Mouse (Mus musculus) forebrain, embryonic 15.5 days (tissue): ENCODE measurements around the gene Map7d1. TPM values are rescaled to one million over a fixed set of nuclear protein-coding genes. Genes with fewer than 3 reads are reported as not detected.
"Not testable (repeated sequence)": the region's sequence is repeated elsewhere in the genome, so short reads cannot be mapped to it uniquely, and the experiment has no call there.

ENCODE experiments used
- ATAC-seq: fragments of 200-750 bp; cut with Nextera tagmentation; replicated peaks from 2 replicates; pipeline ENCODE4 v1.8.0; 2017; ENCODE audit warnings: mild to moderate bottlenecking, moderate TSS enrichment, moderate library complexity
- H3K27ac ChIP-seq: fragments of 300-500 bp; sonication (generic); replicated peaks from 2 replicates; pipeline ENCODE4 v1.5.1; 2015; ENCODE audit warnings: mild to moderate bottlenecking, inconsistent platforms
- H3K27me3 ChIP-seq: fragments of 300-500 bp; sonication (generic); 2 replicates; pipeline ENCODE4 v1.6.1; 2015; ENCODE audit warnings: inconsistent platforms
- H3K36me3 ChIP-seq: fragments of 300-500 bp; sonication (generic); 2 replicates; pipeline ENCODE4 v1.6.1; 2015; ENCODE audit warnings: mild to moderate bottlenecking, inconsistent platforms
- H3K4me1 ChIP-seq: fragments of 300-500 bp; sonication (generic); 2 replicates; pipeline ENCODE4 v1.6.1; 2015; ENCODE audit warnings: inconsistent platforms
- H3K4me2 ChIP-seq: fragments of 300-500 bp; sonication (generic); replicated peaks from 2 replicates; pipeline ENCODE4 v1.6.1; 2015; ENCODE audit warnings: mild to moderate bottlenecking, inconsistent platforms
- H3K4me3 ChIP-seq: fragments of 300-500 bp; sonication (generic); 2 replicates; pipeline ENCODE4 v1.5.1; 2015; ENCODE audit warnings: mild to moderate bottlenecking, inconsistent platforms
- H3K9ac ChIP-seq: fragments of 300-500 bp; sonication (generic); replicated peaks from 2 replicates; pipeline ENCODE4 v1.6.1; 2015; ENCODE audit warnings: mild to moderate bottlenecking, inconsistent platforms
- H3K9me3 ChIP-seq: fragments of 300-500 bp; sonication (generic); 2 replicates; pipeline ENCODE4 v1.6.1; 2016; ENCODE audit warnings: inconsistent platforms
- WGBS: fragments of 180-500 bp; shearing (Covaris S2); methylation state at CpG from one replicate; pipeline ENCODE4 v1.1.7; 2015; ENCODE audit warnings: mixed read lengths; 5-methylcytosine and 5-hydroxymethylcytosine counted together
- polyA plus RNA-seq: library from polyadenylated mRNA; unstranded; fragments of >200 nt; fragmentation: Nextera tagmentation; extraction: Ambion mirVana; gene quantifications from 2 replicates; pipeline ENCODE4 v1.2.1, GENCODE M21; 2015

Map7d1 gene
- polyA plus RNA-seq, 1 experiment from 2014 or later: 76.8 TPM

DNA sequence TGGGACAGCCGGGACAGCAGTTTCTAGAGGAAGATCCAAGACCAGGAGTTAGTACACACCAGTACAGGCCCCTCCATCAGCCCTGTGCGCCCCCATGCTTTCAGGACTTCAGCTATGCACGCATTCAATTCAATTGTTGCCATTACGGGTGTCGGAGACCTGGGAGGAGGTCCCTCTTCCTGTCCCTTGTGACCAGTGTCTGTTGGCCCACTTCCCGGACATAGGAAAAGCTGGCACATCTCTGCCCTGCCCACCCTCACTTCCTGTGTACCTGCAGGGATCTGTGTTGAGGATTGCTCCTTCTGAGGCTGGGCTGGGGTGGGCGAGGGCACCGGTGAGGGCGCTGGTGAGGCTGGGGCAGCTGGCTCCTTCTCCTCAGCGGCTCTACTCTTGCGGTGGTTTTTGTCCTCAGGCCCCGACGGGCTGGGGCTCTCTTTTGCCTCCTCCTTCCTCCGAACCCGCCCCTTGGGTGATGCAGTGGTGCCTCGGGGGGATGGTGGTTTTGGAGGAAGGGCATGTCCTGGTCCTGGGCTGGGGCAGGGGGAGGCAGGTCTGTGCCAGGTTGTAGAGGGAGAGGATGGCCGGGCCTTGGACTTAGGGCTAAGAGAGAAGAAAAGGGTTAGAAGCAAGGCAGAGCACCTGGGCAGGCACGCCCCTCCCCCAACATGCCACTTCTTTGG, 21.5 kb downstream of the Map7d1 start:
- 86% methylated on average over 18 of the region's 18 CpGs for WGBS
- H3K4me3 ChIP-seq: no peak overlapping the region
- no peak overlapping the region for H3K9ac ChIP-seq
- H3K4me2 ChIP-seq: no peak overlapping the region
- H3K9me3 ChIP-seq: no peaks in the 10 kb centered on the region
- H3K36me3 ChIP-seq: peaks cover 91% of the 10 kb centered on the region
- H3K4me1 ChIP-seq: no peaks in the 10 kb centered on the region
- H3K27ac ChIP-seq: no peak overlapping the region
- H3K27me3 ChIP-seq: no peaks in the 10 kb centered on the region
- no peak for ATAC-seq

- Histone ChIP-seq H3K27ac (no peak overlapping the region), H3K36me3 (peaks cover 82% of the 10 kb centered on the region), H3K4me3 (no peak overlapping the region), H3K9ac (no peak overlapping the region), H3K27me3 (no peaks in the 10 kb centered on the region), H3K4me1 (no peaks in the 10 kb centered on the region), H3K9me3 (no peaks in the 10 kb centered on the region), H3K4me2 (no peak overlapping the region)
- 92% methylated on average over 29 of the region's 29 CpGs for WGBS
- ATAC-seq: no peak
Observed at GRCm38 (mm10) chr4:126233676-126234308, 22.4 kb downstream of the Map7d1 start.

- ATAC-seq: no peak
- WGBS: 73% methylated on average over 7 of the region's 7 CpGs
- peaks cover 50% of the 10 kb centered on the region for H3K36me3 ChIP-seq
Observed at GRCm38 (mm10) chr4:126229900-126230299, 26.2 kb downstream of the Map7d1 start.

DNA sequence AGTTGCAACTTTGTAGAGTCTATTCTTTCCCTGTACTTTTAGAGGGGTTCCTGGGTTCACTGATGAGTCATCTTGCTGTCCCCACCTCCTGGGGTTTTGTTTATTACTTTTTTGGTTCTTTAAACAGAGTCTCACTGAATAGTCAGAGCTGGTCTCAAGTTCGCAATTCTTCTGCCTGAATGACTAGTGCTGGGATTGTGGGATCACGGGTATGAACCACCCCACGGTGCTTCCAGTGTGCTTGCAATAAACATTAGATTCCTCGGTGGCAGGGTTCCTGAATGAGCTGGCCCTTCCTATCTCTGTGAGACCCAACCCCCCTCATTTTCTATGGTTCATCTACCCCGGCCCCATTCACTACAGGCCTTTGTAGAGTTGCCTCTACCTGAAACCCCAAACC, 28.0 kb downstream of the Map7d1 start:
- Histone ChIP-seq H3K4me3 (no peak overlapping the region), H3K4me2 (no peak overlapping the region), H3K9ac (no peak overlapping the region), H3K27ac (no peak overlapping the region), H3K27me3 (no peaks in the 10 kb centered on the region), H3K4me1 (peaks cover 6% of the 10 kb centered on the region; the same call in 1 of the 2 replicates), H3K9me3 (no peaks in the 10 kb centered on the region), H3K36me3 (peaks cover 32% of the 10 kb centered on the region)
- 17% methylated on average over 5 of the region's 5 CpGs for whole genome bisulfite sequencing
- ATAC-seq: no peak

More at GRCm38 (mm10) chr4:126229900-126230299, 26.2 kb downstream of the Map7d1 start:
- no peak overlapping the region for H3K27ac ChIP-seq
- H3K4me2 ChIP-seq: no peak overlapping the region
- no peak overlapping the region for H3K9ac ChIP-seq
- no peaks in the 10 kb centered on the region for H3K27me3 ChIP-seq
- H3K4me3 ChIP-seq: no peak overlapping the region
- H3K4me1 ChIP-seq: peaks cover 6% of the 10 kb centered on the region; the same call in 1 of the 2 replicates
- no peaks in the 10 kb centered on the region for H3K9me3 ChIP-seq

- H3K27ac ChIP-seq: peak overlapping the region; percentile 16; the same call in 1 of the 2 replicates
- 8% methylated on average over 18 of the region's 18 CpGs for WGBS
- ATAC-seq: peak; percentile 80
Observed at GRCm38 (mm10) chr4:126227077-126227761, 28.9 kb downstream of the Map7d1 start.

DNA sequence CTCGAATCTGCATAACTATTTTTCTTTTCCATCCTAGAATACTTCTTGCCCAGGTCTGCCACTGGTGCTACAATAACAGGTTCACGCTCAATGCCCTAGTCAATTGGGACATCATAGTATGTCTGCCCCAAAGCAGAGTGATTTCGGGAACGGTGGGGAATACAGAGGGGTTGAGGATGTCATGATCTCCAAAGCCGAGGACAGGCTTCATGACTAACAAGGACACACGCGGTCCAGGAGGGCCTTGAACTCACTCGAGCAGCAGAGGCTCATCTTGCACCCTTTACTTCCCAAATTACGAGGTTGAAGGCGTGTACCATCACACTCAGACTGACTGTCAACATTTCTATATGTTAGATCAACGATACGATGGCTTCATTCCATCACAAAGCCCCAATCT, 29.5 kb downstream of the Map7d1 start:
- H3K4me1 ChIP-seq: peaks cover 6% of the 10 kb centered on the region; the same call in 1 of the 2 replicates
- no peak overlapping the region for H3K4me2 ChIP-seq
- WGBS: 59% methylated on average over 12 of the region's 12 CpGs
- H3K9ac ChIP-seq: no peak overlapping the region
- no peak overlapping the region for H3K4me3 ChIP-seq
- no peak for ATAC-seq
- peaks cover 17% of the 10 kb centered on the region for H3K36me3 ChIP-seq
- H3K27me3 ChIP-seq: no peaks in the 10 kb centered on the region
- H3K9me3 ChIP-seq: no peaks in the 10 kb centered on the region
- H3K27ac ChIP-seq: no peak overlapping the region

More at GRCm38 (mm10) chr4:126227077-126227761, 28.9 kb downstream of the Map7d1 start:
- Histone ChIP-seq H3K9me3 (no peaks in the 10 kb centered on the region), H3K36me3 (peaks cover 23% of the 10 kb centered on the region), H3K27me3 (no peaks in the 10 kb centered on the region), H3K4me2 (peak overlapping the region; percentile 39), H3K9ac (peak overlapping the region; percentile 29), H3K4me1 (peaks cover 6% of the 10 kb centered on the region; the same call in 1 of the 2 replicates), H3K4me3 (peak overlapping the region; percentile 23)

- no peak overlapping the region for H3K4me2 ChIP-seq
- no peaks in the 10 kb centered on the region for H3K27me3 ChIP-seq
- H3K4me1 ChIP-seq: peaks cover 6% of the 10 kb centered on the region; the same call in 1 of the 2 replicates
- H3K36me3 ChIP-seq: no peaks in the 10 kb centered on the region
- no peak overlapping the region for H3K9ac ChIP-seq
- 85% methylated on average over 11 of the region's 11 CpGs for WGBS
- no peak overlapping the region for H3K27ac ChIP-seq
- H3K4me3 ChIP-seq: no peak overlapping the region
- no peaks in the 10 kb centered on the region for H3K9me3 ChIP-seq
- ATAC-seq: no peak
Observed at GRCm38 (mm10) chr4:126222631-126223030, 33.5 kb downstream of the Map7d1 start.

DNA sequence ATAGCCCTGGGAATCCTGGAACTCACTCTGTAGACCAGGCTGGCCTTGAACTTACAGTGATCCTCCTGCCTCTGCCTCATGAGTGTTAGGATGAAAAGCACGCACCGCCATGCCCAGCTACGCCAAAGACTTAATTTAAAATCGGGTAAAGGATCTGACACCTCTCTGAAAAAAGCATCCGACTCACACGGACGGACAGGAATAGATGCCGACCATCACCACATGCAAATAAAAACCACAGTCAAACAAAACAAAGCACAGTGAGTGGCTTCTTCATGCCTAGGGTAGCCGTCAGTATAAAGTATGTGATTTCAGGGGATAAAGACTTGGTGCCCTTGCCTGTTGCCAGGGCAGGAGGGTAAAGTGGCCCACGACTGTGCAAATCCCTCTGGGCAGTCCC, 36.1 kb downstream of the Map7d1 start:
- H3K9me3 ChIP-seq: no peaks in the 10 kb centered on the region
- no peaks in the 10 kb centered on the region for H3K4me1 ChIP-seq
- WGBS: 89% methylated on average over 10 of the region's 10 CpGs
- no peaks in the 10 kb centered on the region for H3K27me3 ChIP-seq
- no peak overlapping the region for H3K27ac ChIP-seq
- H3K36me3 ChIP-seq: no peaks in the 10 kb centered on the region
- no peak overlapping the region for H3K9ac ChIP-seq
- H3K4me3 ChIP-seq: no peak overlapping the region
- H3K4me2 ChIP-seq: no peak overlapping the region
- no peak for ATAC-seq

- H3K27me3 ChIP-seq, ATAC-seq, H3K4me2 ChIP-seq, H3K27ac ChIP-seq, H3K9ac ChIP-seq, H3K4me3 ChIP-seq, H3K36me3 ChIP-seq, H3K4me1 ChIP-seq, H3K9me3 ChIP-seq: not testable (repeated sequence)
- WGBS: 68% methylated on average over 3 of the region's 3 CpGs
Observed at GRCm38 (mm10) chr4:126219540-126219939, 36.6 kb downstream of the Map7d1 start.

DNA sequence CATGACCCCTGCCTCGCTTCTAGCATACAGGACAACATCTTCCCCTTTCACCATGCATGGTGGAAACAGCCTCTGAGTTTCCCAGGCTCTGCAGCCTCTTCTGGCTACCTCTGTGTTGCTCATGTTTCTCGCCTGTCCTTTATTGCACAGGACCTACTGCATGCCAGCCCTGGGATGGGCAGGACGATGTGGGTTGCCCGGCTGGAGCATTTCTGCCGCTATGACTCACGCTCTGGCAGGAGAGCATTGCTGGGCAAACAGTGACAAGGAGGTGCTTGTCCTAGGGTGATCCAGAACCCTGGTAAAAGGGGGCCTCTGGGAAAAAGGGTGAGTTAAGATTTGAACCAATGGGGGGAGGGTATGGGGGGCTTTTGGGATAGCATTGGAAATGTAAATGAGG, 38.4 kb downstream of the Map7d1 start:
- Histone ChIP-seq H3K9ac (no peak overlapping the region), H3K36me3 (no peaks in the 10 kb centered on the region), H3K27ac (no peak overlapping the region), H3K4me2 (no peak overlapping the region), H3K4me3 (no peak overlapping the region), H3K27me3 (no peaks in the 10 kb centered on the region), H3K9me3 (no peaks in the 10 kb centered on the region), H3K4me1 (no peaks in the 10 kb centered on the region)
- WGBS: 86% methylated on average over 6 of the region's 6 CpGs
- ATAC-seq: no peak

DNA sequence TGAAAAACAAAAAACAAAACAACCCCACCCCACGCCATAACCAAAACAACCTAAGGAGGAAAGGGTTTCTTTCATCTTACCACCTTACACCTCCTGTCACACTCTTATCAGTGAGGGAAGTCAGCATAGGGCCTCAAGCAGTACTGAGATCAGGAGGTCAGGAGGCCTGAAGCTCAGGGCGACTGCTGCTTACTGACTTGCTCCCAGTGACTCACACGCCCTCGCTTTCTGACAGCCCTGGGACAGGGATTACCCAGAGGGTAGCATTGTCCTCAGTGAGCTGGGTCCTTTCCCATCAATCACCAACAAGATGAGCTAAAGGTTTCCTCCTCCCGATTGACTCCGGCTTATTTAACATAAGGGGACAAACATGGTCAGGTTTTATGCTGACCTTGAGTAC, 49.1 kb downstream of the Map7d1 start:
- H3K36me3 ChIP-seq: no peaks in the 10 kb centered on the region
- 65% methylated on average over 6 of the region's 6 CpGs for WGBS
- H3K9ac ChIP-seq: no peak overlapping the region
- H3K27ac ChIP-seq: no peak overlapping the region
- H3K4me2 ChIP-seq: no peak overlapping the region
- ATAC-seq: no peak
- peaks cover 8% of the 10 kb centered on the region for H3K4me1 ChIP-seq
- H3K27me3 ChIP-seq: no peaks in the 10 kb centered on the region
- H3K4me3 ChIP-seq: no peak overlapping the region
- no peaks in the 10 kb centered on the region for H3K9me3 ChIP-seq

- H3K9me3 ChIP-seq: no peaks in the 10 kb centered on the region
- no peak overlapping the region for H3K9ac ChIP-seq
- WGBS: 63% methylated on average over 1 of the region's 1 CpGs
- no peaks in the 10 kb centered on the region for H3K27me3 ChIP-seq
- H3K36me3 ChIP-seq: no peaks in the 10 kb centered on the region
- H3K4me2 ChIP-seq: no peak overlapping the region
- H3K4me3 ChIP-seq: no peak overlapping the region
- H3K27ac ChIP-seq: no peak overlapping the region
- no peak for ATAC-seq
- H3K4me1 ChIP-seq: peaks cover 18% of the 10 kb centered on the region
Observed at GRCm38 (mm10) chr4:126205386-126205785, 50.8 kb downstream of the Map7d1 start.
